Mouse (Mus musculus) midbrain, embryonic 16.5 days (tissue): ENCODE data around the gene Rpl18a. TPM values are rescaled to one million over a fixed set of nuclear protein-coding genes. Genes with fewer than 3 reads are reported as not detected.

Experiments used
- ATAC-seq: fragments of 200-750 bp; cut with Nextera tagmentation; 2 replicates; pipeline ENCODE4 v1.8.0; 2017; ENCODE audit warnings: moderate TSS enrichment
- H3K27ac ChIP-seq: fragments of 300-500 bp; sonication (generic); 2 replicates; pipeline ENCODE4 v1.5.1; 2014; ENCODE audit warnings: mild to moderate bottlenecking, low read length, mixed read lengths
- H3K27me3 ChIP-seq: fragments of 300-500 bp; sonication (generic); 2 replicates; pipeline ENCODE4 v1.6.1; 2014; ENCODE audit warnings: low read depth, low read length, mixed read lengths; ENCODE audit not compliant: control insufficient read depth, insufficient read depth
- H3K36me3 ChIP-seq: fragments of 300-500 bp; sonication (generic); 2 replicates; pipeline ENCODE4 v1.6.1; 2014; ENCODE audit warnings: mild to moderate bottlenecking, low read length, moderate library complexity, mixed read lengths; ENCODE audit not compliant: control insufficient read depth, insufficient read depth
- H3K4me1 ChIP-seq: fragments of 300-500 bp; sonication (generic); 2 replicates; pipeline ENCODE4 v1.6.1; 2014; ENCODE audit warnings: mild to moderate bottlenecking, low read length, mixed read lengths; ENCODE audit not compliant: control insufficient read depth, insufficient read depth
- H3K4me2 ChIP-seq: fragments of 300-500 bp; sonication (generic); 2 replicates; pipeline ENCODE4 v1.6.1; 2014; ENCODE audit warnings: mild to moderate bottlenecking, low read length, mixed read lengths
- H3K4me3 ChIP-seq: fragments of 300-500 bp; sonication (generic); 2 replicates; pipeline ENCODE4 v1.5.1; 2014; ENCODE audit warnings: low read depth, mild to moderate bottlenecking, low read length, moderate library complexity, mixed read lengths
- H3K9ac ChIP-seq: fragments of 300-500 bp; sonication (generic); 2 replicates; pipeline ENCODE4 v1.6.1; 2014; ENCODE audit warnings: low read depth, low read length, mixed read lengths
- H3K9me3 ChIP-seq: fragments of 300-500 bp; sonication (generic); replicated peaks from 2 replicates; pipeline ENCODE4 v1.6.1; 2014; ENCODE audit warnings: mild to moderate bottlenecking, low read length, mixed read lengths; ENCODE audit not compliant: control insufficient read depth, poor library complexity, severe bottlenecking
- WGBS: fragments of 180-500 bp; shearing (Covaris S2); extraction: QIAGEN DNeasy Blood & Tissue Kit; methylation state at CpG from one replicate; pipeline ENCODE4 v1.1.7; 2014; 5-methylcytosine and 5-hydroxymethylcytosine counted together
- polyA plus RNA-seq: library from polyadenylated mRNA; unstranded; fragments of >200 nt; fragmentation: Nextera tagmentation; extraction: Ambion mirVana; gene quantifications from 2 replicates; pipeline ENCODE4 v1.2.1, GENCODE M21; 2015

Rpl18a gene
- polyA plus RNA-seq, 1 experiment from 2014 or later, result 1,781 TPM

DNA sequence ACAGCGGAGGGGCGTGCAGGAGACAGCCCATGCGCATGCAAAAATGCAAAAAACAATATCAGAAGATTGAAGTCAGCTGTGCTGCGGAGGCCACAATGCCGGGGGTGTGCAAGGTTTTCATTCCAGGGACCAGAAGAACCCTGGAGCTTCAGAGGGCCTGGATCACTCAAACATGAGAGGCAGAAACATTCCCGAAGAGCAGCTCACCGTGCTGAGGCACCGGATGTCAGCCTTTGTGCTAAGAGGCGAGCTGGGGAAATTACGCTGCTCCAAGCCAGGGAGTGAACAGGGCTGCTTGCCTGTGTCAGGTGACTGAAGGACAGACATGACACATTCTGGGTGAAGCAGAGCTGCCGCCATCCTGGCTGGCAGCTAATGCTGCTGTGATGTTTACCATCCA, 16.7 kb downstream of the Rpl18a start:
- Histone ChIP-seq H3K36me3 (no peaks in the 10 kb centered on the region), H3K9me3 (no peaks in the 10 kb centered on the region), H3K27me3 (no peaks in the 10 kb centered on the region), H3K4me1 (no peaks in the 10 kb centered on the region), H3K4me2 (no peak overlapping the region), H3K4me3 (no peak overlapping the region), H3K27ac (no peak overlapping the region), H3K9ac (0 out of 2 replicates have a peak overlapping the region, but pooled peaks have one; percentile 23)
- ATAC-seq, result no peak
- 38% methylated on average over 11 of the region's 11 CpGs for WGBS

DNA sequence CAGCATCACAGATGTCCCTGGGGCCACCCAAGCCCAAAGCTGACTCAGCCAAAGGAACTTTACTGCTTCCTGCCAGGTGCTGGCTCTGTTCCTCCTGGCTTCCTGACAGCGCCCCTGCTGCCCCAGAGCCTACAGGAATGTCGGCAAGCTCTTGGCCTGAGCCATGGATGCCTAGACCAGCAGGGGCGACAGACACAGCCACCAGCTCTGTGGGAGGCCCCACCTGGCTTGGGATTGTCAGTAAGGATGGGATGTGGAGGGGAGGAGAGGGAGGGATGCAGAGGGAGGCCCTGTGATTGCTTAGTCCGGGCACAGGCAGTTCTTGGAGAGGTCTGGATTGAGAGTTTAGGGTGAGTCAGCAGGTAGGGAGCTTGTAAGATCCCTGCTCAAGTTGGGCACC, 17.1 kb downstream of the Rpl18a start:
- 13% methylated on average over 4 of the region's 4 CpGs for WGBS
- Histone ChIP-seq H3K36me3 (no peaks in the 10 kb centered on the region), H3K4me2 (no peak overlapping the region), H3K4me3 (no peak overlapping the region), H3K9me3 (no peaks in the 10 kb centered on the region), H3K27ac (no peak overlapping the region), H3K27me3 (no peaks in the 10 kb centered on the region), H3K4me1 (no peaks in the 10 kb centered on the region), H3K9ac (0 out of 2 replicates have a peak overlapping the region, but pooled peaks have one; percentile 23)
- no peak for ATAC-seq

DNA sequence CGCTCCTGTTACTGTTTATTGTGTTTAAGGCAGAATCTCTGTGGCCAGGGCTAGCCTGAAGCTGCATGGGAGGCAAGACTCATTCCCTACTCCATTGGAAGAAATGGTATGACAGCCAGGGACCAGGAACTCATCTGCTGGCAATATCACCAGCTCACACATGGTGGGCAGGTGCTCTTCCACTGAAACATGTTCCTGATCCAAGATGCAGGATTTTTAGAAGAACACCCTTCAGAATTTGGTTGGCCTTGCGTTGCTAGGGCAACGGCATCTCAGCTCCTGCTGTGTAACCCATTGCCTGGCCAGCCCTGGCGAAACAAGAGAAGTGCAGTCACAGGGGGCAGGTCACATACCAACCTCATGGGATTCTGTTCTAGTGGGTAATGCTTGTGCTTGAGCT, 17.7 kb downstream of the Rpl18a start:
- 48% methylated on average over 4 of the region's 4 CpGs for WGBS
- no peak for ATAC-seq
- H3K27me3 ChIP-seq, result no peaks in the 10 kb centered on the region
- H3K9me3 ChIP-seq, result no peaks in the 10 kb centered on the region
- H3K9ac ChIP-seq, result no peak overlapping the region
- no peaks in the 10 kb centered on the region for H3K36me3 ChIP-seq
- no peak overlapping the region for H3K4me2 ChIP-seq
- H3K27ac ChIP-seq, result no peak overlapping the region
- no peak overlapping the region for H3K4me3 ChIP-seq
- no peaks in the 10 kb centered on the region for H3K4me1 ChIP-seq

DNA sequence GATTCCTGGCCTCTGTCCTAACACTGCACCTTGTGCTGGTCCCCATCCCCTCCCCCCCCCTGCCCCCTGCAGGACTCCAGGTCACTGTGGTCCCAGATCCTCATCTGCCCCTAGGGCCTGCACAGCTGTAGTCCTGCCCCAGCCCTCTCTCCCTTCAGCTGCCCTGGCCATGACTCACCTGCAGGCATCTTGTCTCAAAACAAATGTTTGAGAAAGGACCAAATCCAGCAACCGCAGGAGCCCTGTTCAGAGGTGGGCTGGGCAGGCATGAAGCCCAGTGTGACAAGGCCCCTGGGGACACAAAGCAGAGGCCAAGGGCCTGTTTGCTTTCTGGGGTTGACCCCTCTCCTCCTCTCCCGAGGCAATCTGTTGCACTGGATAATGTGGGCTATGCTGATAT, 19.0 kb downstream of the Rpl18a start:
- H3K27ac ChIP-seq, result no peak overlapping the region
- no peaks in the 10 kb centered on the region for H3K27me3 ChIP-seq
- H3K4me3 ChIP-seq, result no peak overlapping the region
- H3K9ac ChIP-seq, result no peak overlapping the region
- no peaks in the 10 kb centered on the region for H3K9me3 ChIP-seq
- WGBS, result 43% methylated on average over 2 of the region's 2 CpGs
- no peak for ATAC-seq
- H3K36me3 ChIP-seq, result no peaks in the 10 kb centered on the region
- H3K4me2 ChIP-seq, result no peak overlapping the region
- H3K4me1 ChIP-seq, result 0 out of 2 replicates have a peak, but pooled peaks cover 2% of the 10 kb centered on the region

DNA sequence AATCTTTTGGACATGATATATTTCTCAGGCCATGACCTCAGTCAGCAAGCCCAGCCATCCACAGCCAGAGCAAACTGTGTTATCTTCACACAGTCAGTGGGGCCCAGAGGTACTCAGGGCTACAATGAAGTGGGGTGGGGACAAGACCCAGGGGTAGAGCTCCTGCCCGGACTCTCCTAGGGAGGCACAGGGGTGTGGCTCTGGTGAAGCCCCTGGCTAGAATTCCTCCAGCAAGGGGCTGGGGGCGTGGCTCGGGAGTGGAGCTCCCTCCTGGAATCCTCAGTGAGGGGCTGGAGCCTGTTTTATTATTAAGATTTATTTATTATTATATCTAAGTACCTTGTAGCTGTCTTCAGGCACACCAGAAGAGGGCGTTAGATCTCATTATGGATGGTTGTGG, 20.8 kb downstream of the Rpl18a start:
- Histone ChIP-seq H3K36me3 (no peaks in the 10 kb centered on the region), H3K27me3 (no peaks in the 10 kb centered on the region), H3K4me1 (peaks cover 12% of the 10 kb centered on the region), H3K4me2 (no peak overlapping the region), H3K4me3 (no peak overlapping the region), H3K27ac (no peak overlapping the region), H3K9ac (no peak overlapping the region), H3K9me3 (no peaks in the 10 kb centered on the region)
- 68% methylated on average over 4 of the region's 4 CpGs for WGBS
- ATAC-seq, result no peak

DNA sequence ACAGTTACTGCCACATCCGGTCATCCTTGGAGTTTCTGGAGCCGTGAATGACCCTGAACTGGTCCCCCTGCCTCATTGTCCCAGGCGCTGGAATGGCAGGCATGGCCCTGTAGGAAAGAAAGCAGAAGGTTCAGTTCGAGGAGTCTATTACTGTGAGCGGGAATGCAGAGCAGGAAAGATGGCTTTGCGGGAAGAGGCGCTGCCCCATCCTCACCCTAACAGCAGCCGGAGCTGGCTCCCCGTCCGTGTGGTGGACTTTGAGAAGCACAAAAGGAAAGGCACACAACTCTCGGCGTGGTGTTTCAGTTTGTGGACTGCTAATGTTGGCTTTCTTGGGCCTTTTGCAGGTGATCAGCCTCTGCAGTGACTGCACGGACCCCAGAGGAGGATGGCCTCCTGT, 22.8 kb downstream of the Rpl18a start:
- no peak overlapping the region for H3K4me3 ChIP-seq
- no peak overlapping the region for H3K9ac ChIP-seq
- H3K27ac ChIP-seq, result no peak overlapping the region
- no peaks in the 10 kb centered on the region for H3K27me3 ChIP-seq
- no peak for ATAC-seq
- WGBS, result 94% methylated on average over 13 of the region's 13 CpGs
- no peaks in the 10 kb centered on the region for H3K36me3 ChIP-seq
- H3K4me2 ChIP-seq, result no peak overlapping the region
- H3K9me3 ChIP-seq, result no peaks in the 10 kb centered on the region
- H3K4me1 ChIP-seq, result peaks cover 14% of the 10 kb centered on the region

DNA sequence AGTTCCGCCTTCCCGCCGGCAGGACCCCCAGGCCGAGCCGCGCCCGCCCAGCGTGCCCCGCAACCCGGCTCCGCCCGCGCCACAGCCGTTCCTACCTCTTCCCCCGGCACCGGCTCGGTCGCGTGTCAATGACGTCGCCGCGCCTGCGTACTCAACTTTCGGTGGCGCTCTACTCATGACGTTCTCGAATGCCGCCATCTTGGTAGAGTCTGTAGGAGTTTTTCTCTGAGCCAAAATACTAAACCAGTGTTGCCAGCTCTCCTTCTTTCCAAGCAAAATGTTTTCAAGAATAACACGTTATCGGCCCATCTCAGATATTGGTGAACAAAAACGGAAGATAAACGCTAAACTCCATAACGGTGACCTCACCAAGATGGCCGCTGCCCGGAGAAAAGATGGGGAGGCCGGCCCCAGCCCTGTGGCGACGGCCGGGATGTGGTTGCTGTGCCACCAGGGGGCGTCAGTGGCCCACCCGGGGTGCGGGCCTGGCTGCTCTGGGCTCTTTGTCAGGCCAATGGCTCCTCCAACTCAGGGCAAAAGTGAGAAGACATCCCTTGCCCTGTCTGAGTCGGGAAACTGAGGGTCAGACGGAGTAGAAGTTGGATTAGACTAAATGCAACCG, 23.7 kb downstream of the Rpl18a start, which contains the start of gene Ccdc124:
Gene Ccdc124 (minus strand): TSS at position 572 of the 622 bp plus-strand sequence.
- Histone ChIP-seq H3K27ac (peak within 1 kb of the TSS; percentile 90), H3K9me3 (no peaks in the 10 kb centered on the region), H3K36me3 (no peaks in the 10 kb centered on the region), H3K4me3 (peak within 1 kb of the TSS; percentile 92), H3K9ac (peak within 1 kb of the TSS; percentile 85), H3K27me3 (no peaks in the 10 kb centered on the region), H3K4me2 (peak within 1 kb of the TSS; percentile 98), H3K4me1 (peaks cover 24% of the 10 kb centered on the region)
- WGBS, result 1% methylated on average over 44 of the region's 46 CpGs
- ATAC-seq, result peak; percentile 84

DNA sequence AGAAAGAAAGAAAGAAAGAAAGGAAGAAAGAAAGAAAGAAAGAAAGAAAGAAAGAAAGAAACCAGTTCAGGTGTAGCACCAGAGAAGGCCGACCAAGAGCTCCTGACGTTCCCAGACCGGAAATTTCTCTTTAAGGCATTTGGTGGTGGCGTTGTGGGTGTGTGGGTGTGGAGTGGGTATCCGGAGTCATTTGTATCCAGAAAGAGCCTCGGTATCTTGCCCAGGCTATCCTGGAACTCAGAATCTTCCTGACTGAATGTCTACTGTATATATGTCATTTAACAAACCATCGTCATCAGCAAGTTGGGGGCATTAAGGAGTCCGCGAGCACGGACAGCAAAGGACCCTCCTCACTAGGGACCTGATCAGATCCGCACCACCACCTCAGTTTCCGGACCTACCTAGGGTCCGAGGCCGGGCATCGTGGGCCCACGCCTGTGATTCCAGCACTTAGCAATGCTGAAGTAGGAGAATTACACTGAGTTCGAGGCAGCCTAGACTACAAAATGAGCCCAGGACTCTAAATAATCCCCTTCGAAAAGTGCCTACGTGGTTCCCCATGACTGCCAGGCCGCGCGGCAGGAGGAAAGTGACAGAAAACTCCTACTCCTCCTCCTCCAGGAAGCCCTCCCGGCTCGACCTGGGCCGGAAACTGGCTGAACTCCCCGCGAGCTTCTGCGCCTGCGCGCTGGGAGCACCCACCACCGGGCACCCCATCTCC, 24.4 kb downstream of the Rpl18a start:
- Histone ChIP-seq H3K4me2 (peak overlapping the region; percentile 98), H3K27me3 (no peaks in the 10 kb centered on the region), H3K4me1 (peaks cover 25% of the 10 kb centered on the region), H3K4me3 (peak overlapping the region; percentile 92), H3K9me3 (no peaks in the 10 kb centered on the region), H3K9ac (peak overlapping the region; percentile 85), H3K27ac (peak overlapping the region; percentile 90), H3K36me3 (0 out of 2 replicates have a peak, but pooled peaks cover 4% of the 10 kb centered on the region)
- 6% methylated on average over 31 of the region's 31 CpGs for WGBS
- peak; percentile 2; the same call in 1 of the 2 replicates for ATAC-seq

DNA sequence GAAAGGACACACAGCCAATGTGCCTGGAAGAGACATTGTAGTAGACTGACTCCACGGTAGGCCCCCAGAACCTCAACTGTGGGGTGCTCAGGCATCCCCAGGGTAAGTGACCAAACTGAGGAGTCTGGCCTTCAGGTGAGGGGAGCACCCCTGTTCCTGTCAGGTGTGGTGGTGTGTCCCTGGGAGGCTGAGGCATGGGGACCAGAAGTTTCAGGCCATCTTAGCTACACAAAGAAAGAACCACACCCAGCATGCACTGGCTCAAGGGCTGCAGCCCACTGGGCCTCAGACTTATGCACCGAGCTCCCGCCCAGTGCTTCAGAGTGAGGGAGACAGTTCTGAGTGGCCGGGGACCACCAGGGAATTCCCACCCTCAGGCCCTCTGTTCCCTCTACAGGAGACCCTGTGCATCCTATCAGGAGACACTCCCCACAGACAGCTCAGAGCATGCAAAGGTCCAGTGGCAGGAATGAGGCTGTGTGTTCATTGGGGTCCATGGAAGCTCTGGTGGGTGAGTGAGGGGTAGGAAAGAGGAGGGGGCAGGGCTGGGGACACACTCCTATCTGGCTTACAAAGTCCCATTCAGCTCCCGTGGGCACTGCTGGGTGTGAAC, 25.9 kb downstream of the Rpl18a start:
- no peak overlapping the region for H3K9ac ChIP-seq
- peaks cover 26% of the 10 kb centered on the region for H3K4me1 ChIP-seq
- H3K27ac ChIP-seq, result no peak overlapping the region
- WGBS, result 91% methylated on average over 5 of the region's 5 CpGs
- no peak overlapping the region for H3K4me2 ChIP-seq
- H3K9me3 ChIP-seq, result no peaks in the 10 kb centered on the region
- H3K4me3 ChIP-seq, result no peak overlapping the region
- 0 out of 2 replicates have a peak, but pooled peaks cover 7% of the 10 kb centered on the region for H3K36me3 ChIP-seq
- no peak for ATAC-seq
- no peaks in the 10 kb centered on the region for H3K27me3 ChIP-seq
